Mouse (Mus musculus) hindbrain, embryonic 11.5 days (tissue): ENCODE data around the gene Tpx2. TPM values are rescaled to one million over a fixed set of nuclear protein-coding genes. Genes with fewer than 3 reads are reported as not detected.

Experiments
- ATAC-seq: fragments of 200-750 bp; cut with Nextera tagmentation; 2 replicates; pipeline ENCODE4 v1.8.0; 2017; ENCODE audit warnings: mild to moderate bottlenecking, moderate TSS enrichment, moderate library complexity; ENCODE audit not compliant: low FRiP score
- DNase-seq: peaks from one replicate; pipeline ENCODE4 v3.0.0-alpha.2; 2015; ENCODE audit warnings: low spot score
- H3K27ac ChIP-seq: fragments of 300-500 bp; sonication (generic); 2 replicates; pipeline ENCODE4 v1.5.1; 2014; ENCODE audit warnings: mild to moderate bottlenecking, low read depth, low read length
- H3K27me3 ChIP-seq: fragments of 300-500 bp; sonication (generic); 2 replicates; pipeline ENCODE4 v1.6.1; 2014; ENCODE audit warnings: mild to moderate bottlenecking, low read length, moderate library complexity, mixed read lengths; ENCODE audit not compliant: control insufficient read depth, insufficient read depth
- H3K36me3 ChIP-seq: fragments of 300-500 bp; sonication (generic); 2 replicates; pipeline ENCODE4 v1.6.1; 2014; ENCODE audit warnings: mild to moderate bottlenecking, low read length, moderate library complexity, mixed read lengths; ENCODE audit not compliant: control insufficient read depth, insufficient read depth
- H3K4me1 ChIP-seq: fragments of 300-500 bp; sonication (generic); replicated peaks from 2 replicates; pipeline ENCODE4 v1.6.1; 2014; ENCODE audit warnings: low read length, mixed read lengths; ENCODE audit not compliant: control insufficient read depth, insufficient read depth
- H3K4me2 ChIP-seq: fragments of 300-500 bp; sonication (generic); replicated peaks from 2 replicates; pipeline ENCODE4 v1.6.1; 2014; ENCODE audit warnings: mild to moderate bottlenecking, low read depth, low read length
- H3K4me3 ChIP-seq: fragments of 300-500 bp; sonication (generic); 2 replicates; pipeline ENCODE4 v1.5.1; 2014; ENCODE audit warnings: low read depth, low read length
- H3K9ac ChIP-seq: fragments of 300-500 bp; sonication (generic); 2 replicates; pipeline ENCODE4 v1.6.1; 2014; ENCODE audit warnings: low read depth, low read length
- H3K9me3 ChIP-seq: fragments of 300-500 bp; sonication (generic); 2 replicates; pipeline ENCODE4 v1.6.1; 2016; ENCODE audit warnings: low read length; ENCODE audit not compliant: control insufficient read depth
- WGBS: fragments of 180-500 bp; shearing (Covaris S2); extraction: QIAGEN DNeasy Blood & Tissue Kit; methylation state at CpG from one replicate; pipeline ENCODE4 v1.1.7; 2014; 5-methylcytosine and 5-hydroxymethylcytosine counted together
- polyA plus RNA-seq: library from polyadenylated mRNA; unstranded; fragments of >200 nt; fragmentation: Nextera tagmentation; extraction: Ambion mirVana; gene quantifications from 2 replicates; pipeline ENCODE4 v1.2.1, GENCODE M21; 2014

The Tpx2 gene
- polyA plus RNA-seq, 1 experiment from 2014 or later = 140 TPM

- ATAC-seq (no peak), DNase-seq (no peak)
- Histone ChIP-seq H3K27me3 (no peaks in the 10 kb centered on the region), H3K27ac (no peak overlapping the region), H3K4me3 (no peak overlapping the region), H3K4me2 (no peak overlapping the region), H3K9ac (no peak overlapping the region), H3K4me1 (0 out of 2 replicates have a peak, but pooled peaks cover 2% of the 10 kb centered on the region), H3K36me3 (no peaks in the 10 kb centered on the region), H3K9me3 (no peaks in the 10 kb centered on the region)
- WGBS = 71% methylated on average over 12 of the region's 12 CpGs
Observed at GRCm38 (mm10) chr2:152931456-152932160, 83.8 kb downstream of the Tpx2 start.

DNA sequence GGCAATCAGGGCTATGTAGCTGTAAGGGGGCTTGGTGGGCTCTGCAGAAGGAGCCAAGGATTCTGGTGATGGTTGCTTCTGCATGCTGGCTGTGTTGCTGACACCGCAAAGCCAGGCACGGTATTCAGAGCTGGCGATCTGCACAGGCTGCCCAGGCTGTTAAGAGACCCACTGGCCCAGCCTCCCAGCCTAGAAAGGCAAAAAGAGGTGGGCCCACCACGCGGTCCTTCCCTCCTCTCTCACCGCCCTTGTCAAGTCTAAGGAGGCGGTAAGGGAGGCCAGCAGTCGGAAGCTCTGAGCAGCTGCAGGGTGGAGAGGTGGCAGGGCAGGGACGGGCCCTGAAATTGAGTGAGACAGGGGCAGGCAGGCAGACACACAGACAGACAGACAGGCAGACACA, 85.3 kb downstream of the Tpx2 start, which contains the start of gene Foxs1:
Gene Foxs1 (minus strand): TSS at position 161 of the 400 bp plus-strand sequence.
- Histone ChIP-seq H3K9me3 (no peaks in the 10 kb centered on the region), H3K4me1 (0 out of 2 replicates have a peak, but pooled peaks cover 2% of the 10 kb centered on the region), H3K27ac (no peak within 1 kb of the TSS), H3K36me3 (no peaks in the 10 kb centered on the region), H3K4me2 (no peak within 1 kb of the TSS), H3K9ac (no peak within 1 kb of the TSS), H3K4me3 (no peak within 1 kb of the TSS), H3K27me3 (no peaks in the 10 kb centered on the region)
- ATAC-seq (no peak), DNase-seq (no peak)
- 42% methylated on average over 9 of the region's 9 CpGs for WGBS

DNA sequence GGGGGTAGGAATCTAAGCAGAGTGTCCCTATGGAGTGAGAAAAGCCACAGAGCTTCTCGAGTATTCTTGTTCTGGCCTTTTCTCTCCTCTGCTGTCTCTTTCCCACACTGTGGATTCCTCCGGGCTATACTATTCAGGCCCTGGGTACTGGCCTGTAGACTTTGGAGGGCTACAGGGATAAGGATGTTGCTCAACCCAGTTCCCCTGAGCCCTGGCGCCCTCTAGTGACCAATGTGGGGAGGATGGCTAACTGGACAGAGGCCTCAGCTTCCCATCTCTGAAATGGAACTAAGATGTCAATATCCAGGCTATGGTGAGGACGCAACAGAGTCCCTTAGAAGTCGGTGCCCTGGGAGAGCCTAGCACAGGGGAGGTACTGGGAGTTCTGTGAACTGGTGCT, 85.8 kb downstream of the Tpx2 start:
- H3K36me3 ChIP-seq = no peaks in the 10 kb centered on the region
- no peak overlapping the region for H3K27ac ChIP-seq
- ATAC-seq (no peak), DNase-seq (peak; percentile 71)
- H3K27me3 ChIP-seq = no peaks in the 10 kb centered on the region
- H3K9ac ChIP-seq = no peak overlapping the region
- H3K4me1 ChIP-seq = 0 out of 2 replicates have a peak, but pooled peaks cover 2% of the 10 kb centered on the region
- no peak overlapping the region for H3K4me2 ChIP-seq
- H3K9me3 ChIP-seq = no peaks in the 10 kb centered on the region
- WGBS = 41% methylated on average over 5 of the region's 5 CpGs
- no peak overlapping the region for H3K4me3 ChIP-seq

- no peak overlapping the region for H3K9ac ChIP-seq
- H3K27ac ChIP-seq = no peak overlapping the region
- ATAC-seq (no peak), DNase-seq (peak; percentile 75)
- H3K27me3 ChIP-seq = peaks cover 38% of the 10 kb centered on the region
- no peak overlapping the region for H3K4me2 ChIP-seq
- WGBS = 11% methylated on average over 4 of the region's 4 CpGs
- H3K4me3 ChIP-seq = no peak overlapping the region
- no peaks in the 10 kb centered on the region for H3K9me3 ChIP-seq
- H3K36me3 ChIP-seq = no peaks in the 10 kb centered on the region
- H3K4me1 ChIP-seq = peaks cover 7% of the 10 kb centered on the region; the same call in 1 of the 2 replicates
Observed at GRCm38 (mm10) chr2:152939846-152940245, 92.1 kb downstream of the Tpx2 start.

GRCm38 (mm10) chr2:152941106-152941505, 93.3 kb downstream of the Tpx2 start:
- 84% methylated on average over 6 of the region's 6 CpGs for WGBS
- no peak for DNase-seq

DNA sequence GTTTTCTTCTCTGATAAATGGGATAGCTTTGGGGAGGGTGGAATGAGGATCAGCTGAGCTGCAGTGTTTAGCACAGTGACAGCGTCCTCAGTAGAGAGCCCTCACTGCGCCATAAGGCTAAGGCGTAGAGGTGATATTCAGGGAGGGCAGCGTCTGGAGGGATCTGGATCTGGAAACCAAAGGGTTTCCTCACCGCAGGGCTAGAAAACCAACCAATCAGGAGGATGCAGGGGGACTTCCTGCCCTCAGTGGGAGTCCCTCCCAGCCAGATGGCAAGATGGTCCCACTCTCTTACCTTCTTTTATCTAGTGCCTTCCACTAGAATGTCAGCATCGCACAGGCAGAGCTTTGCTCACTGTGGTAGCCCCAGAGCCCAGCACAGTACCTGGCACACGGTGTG, 94.0 kb downstream of the Tpx2 start:
- H3K9ac ChIP-seq = no peak overlapping the region
- no peaks in the 10 kb centered on the region for H3K36me3 ChIP-seq
- no peak overlapping the region for H3K27ac ChIP-seq
- peaks cover 38% of the 10 kb centered on the region for H3K27me3 ChIP-seq
- DNase-seq (no peak), ATAC-seq (no peak)
- peaks cover 7% of the 10 kb centered on the region; the same call in 1 of the 2 replicates for H3K4me1 ChIP-seq
- 32% methylated on average over 7 of the region's 7 CpGs for WGBS
- no peak overlapping the region for H3K4me2 ChIP-seq
- no peaks in the 10 kb centered on the region for H3K9me3 ChIP-seq
- no peak overlapping the region for H3K4me3 ChIP-seq

More at GRCm38 (mm10) chr2:152941106-152941505, 93.3 kb downstream of the Tpx2 start:
- Histone ChIP-seq H3K27me3 (peaks cover 38% of the 10 kb centered on the region), H3K4me3 (no peak overlapping the region), H3K36me3 (no peaks in the 10 kb centered on the region), H3K27ac (no peak overlapping the region), H3K4me2 (no peak overlapping the region), H3K9me3 (no peaks in the 10 kb centered on the region), H3K9ac (no peak overlapping the region), H3K4me1 (peaks cover 7% of the 10 kb centered on the region; the same call in 1 of the 2 replicates)
- no peak for ATAC-seq

GRCm38 (mm10) chr2:152942898-152943515, 95.2 kb downstream of the Tpx2 start:
- WGBS = under 1% methylated on average over 55 of the region's 65 CpGs
- 0 out of 2 replicates have a peak, but pooled peaks have one; percentile 19 for ATAC-seq
- H3K36me3 ChIP-seq = no peaks in the 10 kb centered on the region
- H3K9ac ChIP-seq = peak overlapping the region; percentile 47
- peak overlapping the region; percentile 41 for H3K4me3 ChIP-seq
- peak; percentile 48 for DNase-seq
- H3K9me3 ChIP-seq = no peaks in the 10 kb centered on the region
- peaks cover 38% of the 10 kb centered on the region for H3K27me3 ChIP-seq
- no peak overlapping the region for H3K27ac ChIP-seq
- H3K4me1 ChIP-seq = peaks cover 7% of the 10 kb centered on the region; the same call in 1 of the 2 replicates
- peak overlapping the region; percentile 96 for H3K4me2 ChIP-seq

GRCm38 (mm10) chr2:152943568-152943967, 95.8 kb downstream of the Tpx2 start:
- Histone ChIP-seq H3K4me2 (peak overlapping the region; percentile 96), H3K9ac (no peak overlapping the region; the same call in 1 of the 2 replicates), H3K4me1 (peaks cover 7% of the 10 kb centered on the region; the same call in 1 of the 2 replicates), H3K4me3 (peak overlapping the region; percentile 41), H3K36me3 (no peaks in the 10 kb centered on the region), H3K27me3 (peaks cover 38% of the 10 kb centered on the region), H3K27ac (no peak overlapping the region), H3K9me3 (no peaks in the 10 kb centered on the region)
- ATAC-seq = no peak
- WGBS = 7% methylated on average over 7 of the region's 8 CpGs
- peak; percentile 41 for DNase-seq
